Mouse (Mus musculus): Measurements from ENCODE around the gene Col4a2.

The Col4a2 gene

DNA sequence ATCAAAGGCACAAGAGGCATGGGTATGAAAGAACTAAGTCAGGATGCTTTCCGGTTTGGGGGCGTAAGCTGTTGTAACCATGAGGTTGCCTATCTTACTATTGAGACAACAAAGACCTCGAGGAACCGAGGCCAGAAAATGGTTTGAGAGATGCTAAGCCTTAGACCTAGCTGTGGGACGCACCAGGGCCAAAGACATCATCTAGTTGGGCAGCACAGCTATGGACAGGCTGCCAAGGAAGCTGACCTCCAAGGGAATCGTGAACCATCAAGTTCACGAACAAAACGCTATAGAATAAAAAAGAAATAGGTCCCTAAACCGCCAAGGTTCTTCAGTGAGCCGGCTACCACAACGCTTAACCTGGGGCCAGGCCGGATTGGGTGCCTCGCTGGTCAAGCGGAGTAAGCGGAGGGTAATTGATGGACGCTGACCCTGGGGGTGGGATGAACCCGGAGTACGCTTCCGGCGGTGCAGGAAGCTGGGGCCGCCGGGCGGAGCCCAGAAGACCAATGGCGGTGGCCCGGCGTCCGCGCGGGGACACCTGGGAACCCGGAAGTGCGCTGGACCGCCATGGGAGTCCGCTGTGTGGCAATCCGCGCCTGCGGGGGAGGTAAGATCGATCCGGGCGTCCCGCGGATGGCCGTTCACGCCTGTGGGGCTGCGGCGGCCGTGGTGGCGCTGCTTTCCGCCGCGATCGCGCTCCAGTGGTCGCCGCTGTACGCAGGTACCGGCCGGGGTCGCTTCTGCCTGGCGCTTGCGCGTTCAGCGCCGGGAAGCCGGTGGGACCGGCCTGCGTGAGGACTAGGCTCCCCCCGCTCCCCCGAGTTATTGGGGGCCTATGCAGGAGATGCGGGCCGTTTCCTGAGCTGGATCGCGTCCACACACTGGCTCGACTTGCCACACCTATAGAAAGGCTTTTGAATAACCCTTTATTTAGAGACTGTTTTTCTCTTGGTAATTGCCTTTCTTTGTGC is 184.7 kb downstream of the Col4a2 start, which contains the start of gene Naxd:
TSS of gene Naxd (plus strand) at position 490 of the 974 bp plus-strand sequence.
- in situ Hi-C loops (cut with MboI) = no loop called here

DNA sequence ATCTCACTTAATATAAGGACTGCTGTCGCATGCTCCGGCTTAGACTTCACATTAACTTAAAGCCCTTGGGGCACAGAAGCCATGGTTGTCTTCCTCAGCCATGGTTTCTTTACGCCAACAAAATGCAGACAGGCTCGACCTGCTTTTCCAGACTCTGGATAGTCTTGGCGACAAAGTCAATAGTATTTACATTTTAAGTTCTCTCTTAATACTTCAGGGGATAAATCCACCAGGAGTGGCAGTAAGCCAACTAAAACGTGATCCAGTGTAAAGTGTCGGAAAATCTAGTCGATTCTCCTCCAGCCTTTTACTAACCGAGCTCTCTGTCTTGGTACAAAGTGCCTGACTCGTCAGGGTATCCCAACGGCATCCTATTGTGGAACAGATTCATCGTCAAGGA is 185.7 kb downstream of the Col4a2 start:
- in situ Hi-C loops (cut with MboI) = no loop called here

Data from mature B cell (primary cell).